Mouse (Mus musculus): ENCODE measurements around the gene Zfp87.
A peak's percentile ranks its signal among the peaks of the same experiment; 100 is the strongest.

Zfp87 gene

GRCm38 (mm10) chr13:67525753-67526410 lies at the start of gene Zfp87, which contains the start of gene Gm26965:
Gene Zfp87, minus strand, starts transcription at chr13:67526177.
Gene Gm26965, minus strand, starts transcription at chr13:67526151.
- peak; percentile 94 for DNase-seq

DNA sequence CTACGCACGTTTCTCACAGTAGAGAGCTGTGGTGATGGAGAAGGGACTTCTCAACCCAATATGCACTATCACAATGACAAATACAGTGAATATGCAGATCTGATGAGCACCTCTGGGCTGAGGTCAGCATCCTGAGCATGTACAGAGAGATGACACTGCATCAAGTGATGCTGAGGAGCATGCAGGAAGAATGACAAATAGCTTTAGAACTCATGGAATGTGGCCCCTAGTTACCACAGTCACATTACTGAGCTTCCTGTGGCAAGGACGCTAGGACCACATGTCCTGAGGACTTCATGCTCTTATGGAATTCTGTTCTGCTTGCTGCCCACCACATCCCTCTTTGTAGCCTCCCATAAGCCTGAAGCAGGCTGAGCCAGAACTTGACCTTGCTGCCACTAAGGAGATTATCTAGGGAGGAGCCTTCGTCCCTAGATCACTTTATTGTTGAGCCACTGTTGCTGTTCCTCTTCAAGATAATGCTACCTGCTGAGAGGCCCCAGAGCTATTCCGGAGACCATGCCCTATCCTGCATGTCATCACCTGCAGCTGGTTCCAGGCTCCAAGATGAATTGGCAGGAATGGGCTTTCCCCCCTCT lies 46.7 kb upstream of the Zfp87 start:
- no peak for DNase-seq

DNA sequence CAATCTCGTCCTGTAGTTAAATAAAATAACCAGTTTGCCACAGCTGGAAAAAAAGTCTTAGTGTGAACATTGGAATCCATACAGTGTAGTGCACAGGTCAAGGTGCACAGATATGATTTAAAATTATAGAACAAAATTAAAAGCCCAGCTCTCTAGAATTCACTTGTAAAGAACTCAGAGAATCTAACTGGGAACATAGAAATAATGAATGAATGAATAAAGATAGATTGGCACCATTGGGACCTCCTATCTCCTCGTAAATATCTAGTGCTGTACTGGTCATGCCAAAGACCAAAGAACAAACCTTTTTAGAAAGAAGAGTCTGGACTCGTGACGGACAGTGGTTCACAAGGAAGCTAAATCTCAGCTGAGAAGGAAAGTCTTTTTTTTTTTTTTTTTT lies 27.8 kb upstream of the Zfp87 start, which contains the start of gene Zfp748:
Gene Zfp748 (minus strand): TSS at position 101 of the 400 bp plus-strand sequence.
- no peak for DNase-seq

GRCm38 (mm10) chr13:67552505-67553346 lies 26.7 kb upstream of the Zfp87 start:
- peak; percentile 84 for DNase-seq

DNA sequence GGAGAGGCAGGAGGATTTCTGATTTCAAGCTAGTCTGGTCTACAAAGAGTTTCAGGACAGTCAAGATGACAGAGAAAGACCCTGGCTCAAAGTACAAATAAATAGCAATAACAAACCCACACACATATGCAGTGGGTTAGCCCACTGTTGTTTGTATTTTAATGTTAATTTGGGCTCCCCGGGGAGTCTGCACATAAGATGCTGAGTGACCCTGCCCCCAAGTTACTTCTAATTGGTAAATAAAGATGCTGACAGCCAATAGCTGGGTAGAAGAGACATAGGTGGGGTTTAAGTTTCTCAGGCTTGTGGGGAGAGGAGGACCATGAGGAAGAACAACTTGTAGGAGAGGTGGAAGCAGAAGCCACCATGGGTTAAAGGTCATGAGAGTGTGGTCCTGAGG lies 20.0 kb upstream of the Zfp87 start:
- DNase-seq, result no peak

DNA sequence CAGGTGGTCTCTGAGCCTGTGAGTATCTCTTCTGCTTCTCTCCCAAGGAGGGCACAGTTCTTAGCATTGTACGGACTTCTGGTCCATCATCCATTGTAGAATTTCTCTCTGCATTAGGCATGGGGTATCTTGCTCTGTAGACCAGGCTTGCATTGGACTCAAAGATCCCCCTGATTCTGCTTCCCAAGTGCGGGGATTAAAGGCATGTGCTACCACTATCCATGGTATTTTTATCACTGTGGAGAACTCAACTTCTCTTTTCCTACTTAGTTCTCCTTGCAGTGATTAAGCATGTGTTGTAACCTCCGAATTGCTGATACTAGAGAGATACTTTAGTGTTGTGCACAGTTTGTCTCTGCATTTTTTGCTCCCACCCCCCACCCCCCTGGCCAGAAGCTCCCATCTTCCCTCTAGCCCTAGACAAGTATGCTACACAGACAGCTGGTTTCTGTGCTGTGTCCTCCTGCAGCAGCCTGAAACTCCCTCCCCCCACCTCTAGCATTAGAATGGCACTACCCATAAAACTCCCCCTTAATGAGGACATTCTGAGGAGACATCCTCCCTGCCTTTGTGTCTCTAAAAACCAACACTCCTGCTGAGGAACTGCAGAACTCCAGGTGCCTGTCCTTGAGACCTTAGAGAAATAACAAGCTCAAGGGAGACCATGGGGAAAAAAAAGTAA lies 1.2 kb upstream of the Zfp87 start:
- no peak for DNase-seq

GRCm38 (mm10) chr13:67500908-67501307 lies 25.1 kb downstream of the Zfp87 start:
- DNase-seq, result no peak

- peak; percentile 83 for DNase-seq
Measured at GRCm38 (mm10) chr13:67500084-67500719, 25.8 kb downstream of the Zfp87 start, which contains the start of gene Zfp58. Gene Zfp58, minus strand, starts transcription at chr13:67500555.

DNA sequence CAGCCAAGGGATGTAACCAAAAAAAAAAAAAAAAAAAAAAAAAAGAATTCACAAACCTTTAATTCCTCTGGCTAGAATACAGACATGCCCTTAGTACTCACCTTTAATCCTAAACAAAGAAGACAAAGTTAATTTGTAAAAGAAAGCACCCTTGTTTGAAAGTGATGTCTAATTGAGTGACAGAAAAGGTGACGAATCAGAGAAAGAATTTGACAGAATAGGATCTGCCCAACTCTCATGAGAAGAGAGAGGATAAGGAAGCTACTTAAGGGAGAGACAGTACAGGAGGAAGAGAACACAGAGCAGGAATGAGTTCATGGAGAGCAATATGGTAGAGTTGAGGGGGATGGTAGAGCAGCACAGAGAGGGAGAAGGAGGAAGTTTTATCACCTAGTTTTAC lies 30.3 kb downstream of the Zfp87 start:
- no peak for DNase-seq

DNA sequence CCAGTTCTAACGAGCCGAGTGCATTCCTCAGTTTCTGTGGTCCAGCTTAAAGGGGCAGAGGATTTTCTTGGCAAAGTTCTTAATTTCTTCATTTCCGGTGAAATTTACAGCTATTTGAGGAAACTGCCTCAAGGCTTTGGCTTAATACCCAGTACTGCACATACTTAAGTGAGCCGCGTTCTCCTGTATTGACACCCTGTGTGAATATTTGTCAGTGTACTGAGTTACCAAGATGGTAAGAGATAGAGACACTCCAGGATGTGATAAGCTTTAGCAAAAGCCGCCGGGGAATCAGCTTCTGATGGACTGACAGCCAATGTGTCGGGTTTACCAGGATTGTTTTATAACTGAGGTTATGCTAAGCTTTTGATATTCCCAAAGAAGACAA lies 41.6 kb downstream of the Zfp87 start:
- no peak for DNase-seq

DNA sequence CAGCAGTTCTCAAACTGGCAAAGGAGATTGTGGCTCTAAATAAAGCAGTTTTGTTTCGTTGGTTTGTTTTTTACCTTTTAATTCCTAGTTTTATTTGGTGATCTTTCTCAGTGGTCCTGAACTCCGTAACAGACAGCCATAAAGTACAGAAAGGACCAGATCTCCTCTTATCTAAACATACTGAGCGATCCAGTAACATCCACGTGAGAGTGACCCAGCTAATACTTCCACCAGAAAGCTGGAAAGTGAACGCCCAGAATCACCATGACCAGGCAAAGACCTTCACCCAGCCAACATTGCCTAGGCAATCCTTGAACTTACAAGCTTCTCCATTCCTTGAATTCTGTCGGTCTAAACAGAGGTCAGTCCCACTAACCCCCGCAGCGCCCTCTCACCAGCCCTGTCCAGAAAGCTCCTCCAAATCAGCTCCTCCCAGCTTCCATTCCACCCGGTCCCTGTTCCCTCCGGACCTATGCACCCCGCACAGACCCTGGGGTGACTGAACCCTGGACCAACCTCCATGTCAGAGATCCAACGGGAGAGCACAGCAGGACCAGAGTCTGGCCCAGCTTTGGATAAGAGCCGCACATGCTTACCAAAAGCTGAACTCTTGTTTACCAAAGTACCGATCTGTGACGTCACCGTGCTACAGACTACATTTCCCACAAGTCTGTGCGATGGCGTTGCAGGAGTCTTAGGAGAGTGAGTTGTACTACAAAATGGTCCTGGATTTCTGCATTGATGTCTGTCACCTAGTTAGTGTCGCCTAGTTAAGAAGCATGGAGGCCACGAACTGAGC lies 42.2 kb downstream of the Zfp87 start, which contains the start of gene Zfp874b:
Gene Zfp874b (minus strand): TSS at position 634 of the 799 bp plus-strand sequence.
- DNase-seq, result peak; percentile 92

- DNase-seq, result no peak
Measured at GRCm38 (mm10) chr13:67481528-67481927, 44.4 kb downstream of the Zfp87 start.

DNA sequence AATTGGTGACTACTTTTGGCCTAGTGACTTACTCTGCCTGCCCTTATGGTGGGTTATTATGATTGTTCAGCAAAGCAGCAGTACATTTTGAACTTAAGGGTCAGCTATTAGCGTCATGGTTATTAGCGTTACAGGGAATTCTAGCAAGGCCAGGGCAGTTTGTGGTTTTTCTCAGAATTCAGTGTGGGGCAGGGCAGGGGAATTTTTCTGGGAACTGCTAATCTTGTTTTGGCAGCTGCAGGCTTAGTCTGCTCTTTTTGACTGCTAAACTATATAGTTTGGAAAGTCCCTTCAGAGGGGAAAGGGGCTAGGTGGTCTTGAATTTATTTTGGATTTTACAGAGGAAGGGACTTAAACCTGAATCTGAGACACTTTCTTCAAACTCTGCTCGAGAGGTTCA lies 56.7 kb downstream of the Zfp87 start:
- no peak for DNase-seq

All from lung, postnatal 14 days (tissue).